Mouse (Mus musculus) lung, embryonic 15.5 days (tissue): ENCODE measurements around the gene Cacna1c. TPM values are rescaled to one million over a fixed set of nuclear protein-coding genes. Genes with fewer than 3 reads are reported as not detected.

Source experiments
- ATAC-seq: fragments of 200-750 bp; cut with Nextera tagmentation; 2 replicates; pipeline ENCODE4 v1.8.0; 2017; ENCODE audit warnings: moderate number of reproducible peaks, borderline replicate concordance; ENCODE audit not compliant: low FRiP score, low TSS enrichment; ENCODE audit errors: extremely low read depth
- H3K27ac ChIP-seq: fragments of 300-500 bp; sonication (generic); 2 replicates; pipeline ENCODE4 v1.5.1; 2015; ENCODE audit warnings: moderate library complexity, mild to moderate bottlenecking, inconsistent platforms
- H3K27me3 ChIP-seq: fragments of 300-500 bp; sonication (generic); 2 replicates; pipeline ENCODE4 v1.6.1; 2015; ENCODE audit warnings: inconsistent platforms
- H3K36me3 ChIP-seq: fragments of 300-500 bp; sonication (generic); 2 replicates; pipeline ENCODE4 v1.6.1; 2015; ENCODE audit warnings: inconsistent platforms
- H3K4me1 ChIP-seq: fragments of 300-500 bp; sonication (generic); 2 replicates; pipeline ENCODE4 v1.6.1; 2015; ENCODE audit warnings: inconsistent platforms
- H3K4me2 ChIP-seq: fragments of 300-500 bp; sonication (generic); 2 replicates; pipeline ENCODE4 v1.6.1; 2015; ENCODE audit warnings: inconsistent platforms, mild to moderate bottlenecking, moderate library complexity
- H3K4me3 ChIP-seq: fragments of 300-500 bp; sonication (generic); 2 replicates; pipeline ENCODE4 v1.5.1; 2015; ENCODE audit warnings: mild to moderate bottlenecking, inconsistent platforms
- H3K9ac ChIP-seq: fragments of 300-500 bp; sonication (generic); 2 replicates; pipeline ENCODE4 v1.6.1; 2015; ENCODE audit warnings: inconsistent platforms
- H3K9me3 ChIP-seq: fragments of 300-500 bp; sonication (generic); 2 replicates; pipeline ENCODE4 v1.6.1; 2016; ENCODE audit warnings: inconsistent platforms
- WGBS: fragments of 180-500 bp; shearing (Covaris S2); methylation state at CpG from one replicate; pipeline ENCODE4 v1.1.7; 2015; 5-methylcytosine and 5-hydroxymethylcytosine counted together
- polyA plus RNA-seq: library from polyadenylated mRNA; unstranded; fragments of >200 nt; fragmentation: Nextera tagmentation; extraction: Ambion mirVana; gene quantifications from 2 replicates; pipeline ENCODE4 v1.2.1, GENCODE M21; 2015

Gene Cacna1c
- polyA plus RNA-seq, 1 experiment from 2014 or later = 8.4 TPM

- no peak for ATAC-seq
- Histone ChIP-seq H3K36me3 (no peaks in the 10 kb centered on the region), H3K4me1 (peaks cover 7% of the 10 kb centered on the region), H3K4me2 (no peak overlapping the region), H3K9me3 (no peaks in the 10 kb centered on the region), H3K4me3 (no peak overlapping the region), H3K27me3 (no peaks in the 10 kb centered on the region), H3K9ac (no peak overlapping the region), H3K27ac (no peak overlapping the region)
- 68% methylated on average over 9 of the region's 9 CpGs for WGBS
These were observed 201.8 kb downstream of the Cacna1c start for GRCm38 (mm10) chr6:118994272-118995061.

GRCm38 (mm10) chr6:118992391-118992790, 203.8 kb downstream of the Cacna1c start:
- Histone ChIP-seq H3K27ac (no peak overlapping the region), H3K4me1 (0 out of 2 replicates have a peak, but pooled peaks cover 8% of the 10 kb centered on the region), H3K9me3 (no peaks in the 10 kb centered on the region), H3K36me3 (no peaks in the 10 kb centered on the region), H3K27me3 (no peaks in the 10 kb centered on the region), H3K4me2 (no peak overlapping the region), H3K9ac (no peak overlapping the region), H3K4me3 (no peak overlapping the region)
- WGBS = 61% methylated on average over 6 of the region's 6 CpGs
- no peak for ATAC-seq

GRCm38 (mm10) chr6:118989999-118990776, 206.0 kb downstream of the Cacna1c start:
- H3K4me1 ChIP-seq = peaks cover 9% of the 10 kb centered on the region
- WGBS = 73% methylated on average over 9 of the region's 9 CpGs
- ATAC-seq = no peak

GRCm38 (mm10) chr6:118984181-118984901, 211.9 kb downstream of the Cacna1c start:
- Histone ChIP-seq H3K36me3 (no peaks in the 10 kb centered on the region), H3K27ac (peak overlapping the region; percentile 88), H3K27me3 (no peaks in the 10 kb centered on the region), H3K4me3 (no peak overlapping the region), H3K9me3 (no peaks in the 10 kb centered on the region), H3K9ac (no peak overlapping the region), H3K4me1 (peaks cover 29% of the 10 kb centered on the region), H3K4me2 (no peak overlapping the region)
- 28% methylated on average over 11 of the region's 11 CpGs for WGBS
- ATAC-seq = peak; percentile 87

More at GRCm38 (mm10) chr6:118989999-118990776, 206.0 kb downstream of the Cacna1c start:
- Histone ChIP-seq H3K4me2 (no peak overlapping the region), H3K27ac (no peak overlapping the region), H3K9me3 (no peaks in the 10 kb centered on the region), H3K36me3 (no peaks in the 10 kb centered on the region), H3K9ac (no peak overlapping the region), H3K4me3 (no peak overlapping the region), H3K27me3 (no peaks in the 10 kb centered on the region)

- no peak; the same call in 1 of the 2 replicates for ATAC-seq
- Histone ChIP-seq H3K4me1 (peaks cover 33% of the 10 kb centered on the region), H3K4me3 (no peak overlapping the region), H3K27me3 (no peaks in the 10 kb centered on the region), H3K4me2 (no peak overlapping the region), H3K9ac (no peak overlapping the region), H3K9me3 (no peaks in the 10 kb centered on the region), H3K27ac (peak overlapping the region; percentile 88), H3K36me3 (no peaks in the 10 kb centered on the region)
- WGBS = 74% methylated on average over 8 of the region's 8 CpGs
These were observed 212.7 kb downstream of the Cacna1c start for GRCm38 (mm10) chr6:118983471-118984040.

GRCm38 (mm10) chr6:118980265-118980664, 216.0 kb downstream of the Cacna1c start:
- Histone ChIP-seq H3K9me3 (no peaks in the 10 kb centered on the region), H3K27ac (peak overlapping the region; percentile 76), H3K27me3 (no peaks in the 10 kb centered on the region), H3K4me1 (peaks cover 48% of the 10 kb centered on the region), H3K9ac (no peak overlapping the region), H3K4me2 (no peak overlapping the region; the same call in 1 of the 2 replicates), H3K4me3 (no peak overlapping the region), H3K36me3 (no peaks in the 10 kb centered on the region)
- peak; percentile 50; the same call in 1 of the 2 replicates for ATAC-seq
- 47% methylated on average over 12 of the region's 12 CpGs for WGBS

GRCm38 (mm10) chr6:118977443-118978271, 218.6 kb downstream of the Cacna1c start:
- WGBS = 33% methylated on average over 10 of the region's 10 CpGs
- no peak overlapping the region for H3K27ac ChIP-seq
- no peak overlapping the region for H3K4me2 ChIP-seq
- no peak overlapping the region for H3K9ac ChIP-seq
- no peak for ATAC-seq
- H3K4me3 ChIP-seq = no peak overlapping the region
- peaks cover 27% of the 10 kb centered on the region for H3K4me1 ChIP-seq
- no peaks in the 10 kb centered on the region for H3K36me3 ChIP-seq
- H3K9me3 ChIP-seq = no peaks in the 10 kb centered on the region
- no peaks in the 10 kb centered on the region for H3K27me3 ChIP-seq

- Histone ChIP-seq H3K27ac (no peak overlapping the region), H3K4me2 (no peak overlapping the region), H3K4me1 (peaks cover 27% of the 10 kb centered on the region), H3K27me3 (no peaks in the 10 kb centered on the region), H3K9me3 (no peaks in the 10 kb centered on the region), H3K4me3 (no peak overlapping the region), H3K36me3 (no peaks in the 10 kb centered on the region), H3K9ac (no peak overlapping the region)
- 87% methylated on average over 14 of the region's 14 CpGs for WGBS
- no peak for ATAC-seq
These were observed 219.6 kb downstream of the Cacna1c start for GRCm38 (mm10) chr6:118976617-118977016.

- H3K36me3 ChIP-seq = no peaks in the 10 kb centered on the region
- H3K27ac ChIP-seq = no peak overlapping the region
- no peak overlapping the region for H3K4me3 ChIP-seq
- ATAC-seq = no peak
- 0 out of 2 replicates have a peak, but pooled peaks cover 5% of the 10 kb centered on the region for H3K4me1 ChIP-seq
- no peak overlapping the region for H3K4me2 ChIP-seq
- WGBS = 62% methylated on average over 9 of the region's 10 CpGs
- H3K9me3 ChIP-seq = no peaks in the 10 kb centered on the region
- H3K27me3 ChIP-seq = no peaks in the 10 kb centered on the region
- no peak overlapping the region for H3K9ac ChIP-seq
These were observed 224.2 kb downstream of the Cacna1c start for GRCm38 (mm10) chr6:118971844-118972531.

GRCm38 (mm10) chr6:118968776-118969175, 227.4 kb downstream of the Cacna1c start:
- no peak overlapping the region for H3K27ac ChIP-seq
- peaks cover 11% of the 10 kb centered on the region for H3K4me1 ChIP-seq
- no peak overlapping the region for H3K4me3 ChIP-seq
- WGBS = 45% methylated on average over 4 of the region's 4 CpGs
- H3K4me2 ChIP-seq = no peak overlapping the region
- no peaks in the 10 kb centered on the region for H3K36me3 ChIP-seq
- no peaks in the 10 kb centered on the region for H3K9me3 ChIP-seq
- H3K27me3 ChIP-seq = no peaks in the 10 kb centered on the region
- no peak overlapping the region for H3K9ac ChIP-seq
- no peak for ATAC-seq
